Mouse (Mus musculus) bone marrow, adult 2 months (tissue): ENCODE data around the gene Wwp2. TPM values are rescaled to one million over a fixed set of nuclear protein-coding genes. Genes with fewer than 3 reads are reported as not detected.

ENCODE experiments used
- H3K27ac ChIP-seq: fragments of 200-500 bp; 2 replicates; pipeline ENCODE4 v1.5.1; 2012; ENCODE audit warnings: low read depth, mild to moderate bottlenecking, control low read depth, inconsistent platforms, low read length; ENCODE audit not compliant: control insufficient read depth, poor library complexity, insufficient read depth
- H3K4me1 ChIP-seq: fragments of 200-500 bp; 2 replicates; pipeline ENCODE4 v1.6.1; 2011; ENCODE audit warnings: low read length; ENCODE audit not compliant: control insufficient read depth, insufficient read depth
- H3K4me3 ChIP-seq: fragments of 200-500 bp; replicated peaks from 2 replicates; pipeline ENCODE3; 2011; ENCODE audit warnings: mild to moderate bottlenecking, low read depth, low read length, control low read depth; ENCODE audit not compliant: control insufficient read depth
- CTCF ChIP-seq: fragments of 200-500 bp; IDR thresholded peaks from 2 replicates; pipeline ENCODE4 v1.5.1; 2011; ENCODE audit warnings: low read length, control low read depth; ENCODE audit not compliant: control insufficient read depth, insufficient read depth
- POLR2A ChIP-seq: fragments of 200-500 bp; IDR thresholded peaks from 2 replicates; pipeline ENCODE4 v1.6.1; 2011; ENCODE audit warnings: low read depth, mild to moderate bottlenecking, control low read depth, low read length, borderline replicate concordance; ENCODE audit not compliant: control insufficient read depth
- WGBS: fragments of 180-500 bp; shearing (Covaris S2); methylation state at CpG from one replicate; pipeline ENCODE4 v1.1.7; 2018; 5-methylcytosine and 5-hydroxymethylcytosine counted together
- polyA plus RNA-seq: library from polyadenylated mRNA; stranded (reverse); fragments of >200 nt; gene quantifications from 2 replicates; pipeline ENCODE4 v1.2.4, GENCODE M21; 2011; ENCODE audit warnings: low replicate concordance; ENCODE audit not compliant: missing spikeins, insufficient read depth, insufficient read length

Wwp2 gene
- polyA plus RNA-seq, 1 experiment, result 103 TPM

- WGBS, result 76% methylated on average over 4 of the region's 4 CpGs
Observed at GRCm38 (mm10) chr8:107488551-107488950, 52.4 kb downstream of the Wwp2 start.

GRCm38 (mm10) chr8:107489086-107489485, 52.9 kb downstream of the Wwp2 start:
- no peaks in the 10 kb centered on the region for H3K4me1 ChIP-seq
- 22% methylated on average over 4 of the region's 4 CpGs for WGBS
- H3K27ac ChIP-seq, result no peak overlapping the region
- no peak overlapping the region for H3K4me3 ChIP-seq
- TF ChIP-seq CTCF (no peak), POLR2A (no peak)

More at GRCm38 (mm10) chr8:107488551-107488950, 52.4 kb downstream of the Wwp2 start:
- Histone ChIP-seq H3K27ac (no peak overlapping the region), H3K4me3 (no peak overlapping the region), H3K4me1 (no peaks in the 10 kb centered on the region)
- TF ChIP-seq CTCF (no peak), POLR2A (no peak)

- no peak overlapping the region for H3K27ac ChIP-seq
- 32% methylated on average over 5 of the region's 5 CpGs for WGBS
- no peaks in the 10 kb centered on the region for H3K4me1 ChIP-seq
- TF ChIP-seq CTCF (no peak), POLR2A (no peak)
- H3K4me3 ChIP-seq, result no peak overlapping the region
Observed at GRCm38 (mm10) chr8:107489921-107490320, 53.8 kb downstream of the Wwp2 start.

- Histone ChIP-seq H3K4me1 (no peaks in the 10 kb centered on the region), H3K4me3 (no peak overlapping the region), H3K27ac (no peak overlapping the region)
- WGBS, result 70% methylated on average over 2 of the region's 2 CpGs
- TF ChIP-seq CTCF (no peak), POLR2A (no peak)
Observed at GRCm38 (mm10) chr8:107490649-107491048, 54.5 kb downstream of the Wwp2 start.

- Histone ChIP-seq H3K4me1 (no peaks in the 10 kb centered on the region), H3K27ac (no peak overlapping the region), H3K4me3 (no peak overlapping the region)
- WGBS, result 91% methylated on average over 4 of the region's 4 CpGs
- no peak for TF ChIP-seq CTCF
- no peak for TF ChIP-seq POLR2A
Observed at GRCm38 (mm10) chr8:107491212-107491611, 55.0 kb downstream of the Wwp2 start.

- no peak for TF ChIP-seq POLR2A
- TF ChIP-seq CTCF, result no peak
- Histone ChIP-seq H3K4me1 (no peaks in the 10 kb centered on the region), H3K4me3 (no peak overlapping the region), H3K27ac (no peak overlapping the region)
Observed at GRCm38 (mm10) chr8:107491831-107492230, 55.7 kb downstream of the Wwp2 start.

- no peak overlapping the region for H3K4me3 ChIP-seq
- TF ChIP-seq CTCF, result no peak
- no peak for TF ChIP-seq POLR2A
- no peak overlapping the region for H3K27ac ChIP-seq
- peaks cover under 1% of the 10 kb centered on the region; the same call in 1 of the 2 replicates for H3K4me1 ChIP-seq
- WGBS, result 85% methylated on average over 5 of the region's 5 CpGs
Observed at GRCm38 (mm10) chr8:107492802-107493201, 56.6 kb downstream of the Wwp2 start.

GRCm38 (mm10) chr8:107495425-107495824, 59.3 kb downstream of the Wwp2 start:
- TF ChIP-seq CTCF, result no peak
- no peak for TF ChIP-seq POLR2A
- no peak overlapping the region for H3K27ac ChIP-seq
- peaks cover 2% of the 10 kb centered on the region; the same call in 1 of the 2 replicates for H3K4me1 ChIP-seq
- no peak overlapping the region for H3K4me3 ChIP-seq
- 94% methylated on average over 9 of the region's 9 CpGs for WGBS

GRCm38 (mm10) chr8:107497708-107498107, 61.5 kb downstream of the Wwp2 start:
- WGBS, result 75% methylated on average over 6 of the region's 6 CpGs
- Histone ChIP-seq H3K4me3 (no peak overlapping the region), H3K4me1 (peaks cover 3% of the 10 kb centered on the region), H3K27ac (no peak overlapping the region)
- TF ChIP-seq CTCF (no peak), POLR2A (no peak)
